Comparison of ENCODE assay signal across 7 mouse cellular contexts in the genomic region with DNA sequence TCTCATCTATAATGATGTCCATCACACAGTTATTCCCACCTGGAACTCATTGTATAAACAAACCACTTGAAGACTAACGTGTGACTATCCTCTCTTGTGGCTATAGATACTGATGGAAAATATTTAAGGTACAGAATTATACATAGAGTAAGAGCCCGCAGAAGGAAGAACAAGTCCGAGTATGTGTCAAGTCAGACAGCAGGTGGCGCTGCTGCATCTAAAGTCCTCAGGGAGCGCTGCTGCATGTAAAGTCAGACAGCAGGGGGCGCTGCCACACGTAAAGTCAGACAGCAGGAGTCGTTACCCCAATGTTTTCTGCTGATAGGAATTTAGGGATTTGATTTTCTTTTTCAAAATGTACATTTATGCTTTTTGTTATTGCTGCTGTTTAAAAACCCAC. TPM values are rescaled to one million over a fixed set of nuclear protein-coding genes. Genes with fewer than 3 reads are reported as not detected.
DNase-seq lines count a peak whose midpoint lies in the region; ATAC-seq lines count a peak whose summit lies in the region.

No protein-coding gene starts in this region.

- no peak overlapping the region for H3K4me3 ChIP-seq in forebrain, embryonic 11.5 days (ENCODE audit: low read depth, low read length)

- peak; percentile 95 for DNase-seq in NIH3T3 (ENCODE audit: low read depth)
- peak; percentile 72 for DNase-seq in brain, embryonic 18.5 days (ENCODE audit: low read depth, low spot score)
- peak; percentile 95 for DNase-seq in forebrain, embryonic 11.5 days (ENCODE audit: low spot score)
- peak; percentile 92 for DNase-seq in heart, postnatal 4 days
- peak; percentile 80 for DNase-seq in left cerebral cortex, adult 11 months (ENCODE audit: low spot score)
- peak; percentile 94 for DNase-seq in mesoderm, embryonic 11.5 days (ENCODE audit: low read depth, low spot score)
- peak; percentile 71 to 90 for DNase-seq in spleen, adult 18-20 months

- H3K9me3 ChIP-seq in forebrain, embryonic 11.5 days (ENCODE audit: control insufficient read depth, low read length) = no peaks in the 10 kb centered on the region

- H3K9ac ChIP-seq in forebrain, embryonic 11.5 days (ENCODE audit: low read length) = no peak overlapping the region

- H3K36me3 ChIP-seq in forebrain, embryonic 11.5 days (ENCODE audit: control insufficient read depth, insufficient read depth, low read length) = no peaks in the 10 kb centered on the region

- ATAC-seq in forebrain, embryonic 11.5 days (replicated peaks; ENCODE audit: low FRiP score) = no peak

- WGBS in forebrain, embryonic 11.5 days = 7% methylated on average over 8 of the region's 8 CpGs

- no peaks in the 10 kb centered on the region for H3K27me3 ChIP-seq in forebrain, embryonic 11.5 days (ENCODE audit: control insufficient read depth, insufficient read depth, low read length)

- H3K4me2 ChIP-seq in forebrain, embryonic 11.5 days (ENCODE audit: low read depth, low read length, severe bottlenecking) = no peak overlapping the region

- H3K27ac ChIP-seq in forebrain, embryonic 11.5 days (ENCODE audit: low read depth, low read length) = no peak overlapping the region

- H3K4me1 ChIP-seq in forebrain, embryonic 11.5 days (replicated peaks; ENCODE audit: control insufficient read depth, insufficient read depth, low read length) = no peaks in the 10 kb centered on the region

RNA-seq across cellular contexts. Expression of a gene that starts 5.4 kb away (rescaled TPM):
- not detected in 2 replicates for polyA plus RNA-seq in forebrain, embryonic 11.5 days (2014; fragmentation: Nextera tagmentation; extraction: Ambion mirVana)
- not detected for total RNA-seq in heart, postnatal 4 days (2021)

RNA-seq across cellular contexts. Expression of a gene that starts 42.4 kb away (rescaled TPM):
- not detected in 2 replicates for polyA plus RNA-seq in forebrain, embryonic 11.5 days (2014; fragmentation: Nextera tagmentation; extraction: Ambion mirVana)
- total RNA-seq in heart, postnatal 4 days (2021) = not detected
